In genomic region chr3:15217591-15217990, GRCm38 (mm10) we compare ENCODE assay signal across 16 mouse cellular contexts.
"Had no signal": no experiment of that assay in that cellular context is flagged by ENCODE, and none has a peak within 500 bp of the region (broad histone marks: within the 10 kb centered on the region; RNA-seq: fewer than 3 reads in every experiment).

No protein-coding gene starts in this region.

- DNase-seq: heart, postnatal 10 days; heart, postnatal 14 days; heart, postnatal 36 days; heart, postnatal 4 days; kidney, adult 11 months; kidney, adult 18-20 months; kidney, adult 2 months; kidney, adult 8-10 months; kidney, adult 9 months; kidney, postnatal 10 days; kidney, postnatal 14 days; kidney, postnatal 25 days; kidney, postnatal 36 days; kidney, postnatal 4 days; layer of hippocampus, adult 9-11 months; layer of hippocampus, postnatal 36 days had no signal
